Mouse (Mus musculus): ENCODE measurements around the gene Gm10521. TPM values are rescaled to one million over a fixed set of nuclear protein-coding genes. Genes with fewer than 3 reads are reported as not detected.
A peak's percentile ranks its signal among the peaks of the same experiment; 100 is the strongest.
"Not testable (repeated sequence)": the region's sequence is repeated elsewhere in the genome, so short reads cannot be mapped to it uniquely, and the experiment has no call there.

Gm10521 gene
- 0.39 and 0.88 TPM in 2 replicates for polyA plus RNA-seq (2015; fragmentation: Nextera tagmentation; extraction: Ambion mirVana)

GRCm38 (mm10) chr1:171895364-171895763 is at the start of gene Gm10521:
Gm10521 (plus strand) TSS chr1:171895664.
- not testable (repeated sequence) for DNase-seq (ENCODE audit: low spot score)

GRCm38 (mm10) chr1:171848201-171848600 is 47.3 kb upstream of the Gm10521 start:
- no peak for DNase-seq (ENCODE audit: low spot score)

GRCm38 (mm10) chr1:171848757-171849156 is 46.7 kb upstream of the Gm10521 start:
- no peak for DNase-seq (ENCODE audit: low spot score)

DNA sequence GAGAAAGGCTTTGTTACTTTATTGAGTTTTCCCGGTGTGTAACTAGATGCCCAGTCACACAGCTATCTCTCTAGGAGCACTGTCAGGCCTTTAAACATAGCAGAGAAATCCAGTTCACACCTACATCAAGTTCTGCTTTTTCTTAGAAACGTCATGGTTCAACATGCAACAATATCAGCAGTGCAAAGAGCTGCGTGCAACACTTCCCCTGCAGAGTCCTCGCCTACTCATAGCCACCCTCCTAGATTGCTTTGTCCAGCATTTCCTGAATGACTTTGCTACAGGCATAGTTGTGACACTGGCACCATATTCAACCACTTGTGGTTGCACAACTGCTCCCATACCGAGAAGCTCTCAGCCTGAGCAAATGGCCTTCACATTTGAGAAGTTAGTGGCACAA is 46.0 kb upstream of the Gm10521 start:
- DNase-seq (ENCODE audit: low spot score), result no peak

- DNase-seq (ENCODE audit: low spot score), result no peak
Measured at GRCm38 (mm10) chr1:171865467-171865866, 30.0 kb upstream of the Gm10521 start.

DNA sequence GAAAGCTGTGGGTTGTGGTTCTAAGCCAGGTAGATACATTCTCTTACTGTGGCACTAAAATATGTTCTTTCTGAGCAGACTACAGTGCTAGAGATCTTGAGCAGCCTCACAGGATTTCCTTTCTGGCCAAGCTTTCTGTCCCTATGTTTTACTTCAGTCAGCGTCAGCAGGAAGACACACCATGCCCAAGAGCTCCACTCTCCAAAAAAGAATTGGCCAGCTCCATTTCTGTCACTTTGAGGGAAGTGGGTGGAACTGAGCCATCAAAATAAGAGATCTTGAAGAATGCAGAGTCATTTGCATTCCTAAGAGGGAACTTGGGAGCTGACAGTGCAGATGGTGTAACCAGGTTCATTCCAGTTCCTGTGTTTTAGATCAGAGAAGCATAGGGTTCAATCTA is 8.5 kb upstream of the Gm10521 start:
- DNase-seq (ENCODE audit: low spot score), result no peak

- DNase-seq (ENCODE audit: low spot score), result no peak
Measured at GRCm38 (mm10) chr1:171904011-171904410, 8.5 kb downstream of the Gm10521 start.

DNA sequence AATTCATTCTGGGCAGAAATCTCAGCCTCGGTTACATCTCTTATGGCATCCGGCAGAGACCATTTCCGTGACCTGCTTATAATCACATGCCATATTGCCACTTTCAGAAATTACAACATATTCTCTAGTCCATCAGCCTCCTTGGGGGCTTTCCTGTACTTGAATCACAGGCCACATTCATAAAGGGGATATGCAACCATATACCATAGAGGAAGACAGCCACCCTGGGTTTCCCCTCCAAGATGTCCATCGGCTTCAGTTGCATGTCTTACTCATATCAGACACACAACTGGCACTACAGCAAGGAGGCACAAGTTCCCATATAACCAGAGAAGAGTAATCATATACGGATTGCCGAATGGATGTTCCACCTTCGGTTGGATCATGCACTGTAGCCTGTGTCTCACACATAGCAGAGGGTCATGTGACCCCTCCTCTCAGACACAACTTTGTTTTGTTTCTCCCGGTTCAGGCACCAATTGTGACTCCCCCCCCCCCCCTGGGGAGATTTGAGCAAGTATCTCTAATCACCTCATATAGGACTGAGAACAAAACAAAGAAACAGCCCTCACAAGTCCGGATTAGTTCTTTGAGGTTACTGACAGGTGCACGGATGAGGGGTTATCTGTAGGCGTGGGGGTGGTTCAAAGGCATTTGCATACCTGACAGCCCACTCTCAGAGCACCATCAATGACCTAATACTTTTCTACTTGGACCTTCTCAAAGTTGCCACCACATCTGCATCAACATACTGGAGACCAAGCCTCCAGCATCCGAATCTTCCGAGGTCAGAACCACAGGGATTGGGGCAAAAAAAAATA is 20.4 kb downstream of the Gm10521 start:
- DNase-seq (ENCODE audit: low spot score), result no peak

- DNase-seq (ENCODE audit: low spot score), result peak; percentile 59
Measured at GRCm38 (mm10) chr1:171917305-171918039, 22.0 kb downstream of the Gm10521 start, which contains the start of gene Slamf6. Slamf6 (plus strand) TSS chr1:171917515.

DNA sequence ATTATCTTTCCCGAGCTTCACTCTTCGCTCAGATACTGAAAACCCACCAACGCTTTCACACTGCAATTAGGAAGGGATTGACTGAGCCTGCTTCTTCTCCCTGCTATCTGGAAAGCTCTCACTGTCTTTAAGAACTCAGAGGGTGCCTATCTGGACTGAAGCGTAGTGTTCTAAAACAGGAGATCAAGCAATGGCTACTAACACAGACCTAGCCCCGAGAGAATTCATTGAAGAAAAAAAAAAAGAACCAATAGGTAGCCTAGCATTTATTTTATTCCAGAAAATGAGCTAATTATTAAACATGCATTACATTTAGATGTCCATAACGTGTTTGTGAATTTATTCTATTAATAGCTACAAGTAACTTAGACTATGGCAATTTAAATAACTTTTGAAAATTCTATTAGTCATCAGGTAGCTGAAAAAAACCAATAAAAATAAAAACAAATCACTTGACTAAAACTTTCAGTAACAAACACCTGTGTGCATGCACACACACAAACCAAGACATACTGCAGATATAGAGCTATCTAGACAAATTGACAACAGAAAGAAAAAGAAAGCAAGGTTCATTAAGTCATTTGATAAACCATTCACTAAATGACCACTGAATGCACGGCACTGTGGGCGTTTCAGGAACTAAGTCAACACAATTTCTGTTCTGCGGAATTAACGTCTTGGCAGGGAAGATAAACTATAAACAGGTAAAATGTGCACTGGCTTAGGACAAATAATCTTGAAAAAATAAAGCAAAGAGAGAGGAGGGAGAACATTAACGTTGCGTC is 22.9 kb downstream of the Gm10521 start:
- peak; percentile 39 for DNase-seq (ENCODE audit: low spot score)

- peak; percentile 91 for DNase-seq (ENCODE audit: low spot score)
Measured at GRCm38 (mm10) chr1:171919193-171919592, 23.7 kb downstream of the Gm10521 start.

GRCm38 (mm10) chr1:171919901-171920510 is 24.5 kb downstream of the Gm10521 start:
- no peak for DNase-seq (ENCODE audit: low spot score)

DNA sequence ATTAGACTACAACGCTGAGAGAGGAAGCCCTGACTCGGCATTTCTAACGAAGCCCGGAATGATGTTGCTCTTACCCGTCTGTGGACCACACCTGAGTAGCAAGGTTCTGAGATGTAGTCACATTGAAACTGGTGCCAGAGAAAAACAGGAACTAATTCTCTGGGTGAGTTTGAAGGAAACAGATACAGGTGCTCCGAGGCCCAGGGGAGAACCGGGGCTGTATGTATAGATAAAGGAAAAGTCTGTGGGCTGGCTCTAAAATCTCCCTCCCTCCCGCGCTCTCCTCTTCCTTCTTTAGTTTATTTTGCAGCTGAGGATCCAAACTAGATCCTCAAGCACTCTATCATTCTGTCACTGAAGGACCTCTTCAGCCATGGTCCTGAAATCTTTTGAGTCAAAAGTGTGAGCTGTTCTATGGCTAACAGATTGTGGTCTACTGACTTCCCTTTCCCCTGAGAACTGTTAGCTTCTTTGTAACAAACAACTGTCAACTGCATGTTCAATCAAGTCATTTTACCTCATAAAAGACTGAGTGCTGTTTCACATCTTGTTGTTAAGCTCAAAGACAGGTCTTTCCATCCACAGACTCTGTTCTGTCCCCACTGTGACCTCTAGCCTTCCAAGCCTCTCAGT is 25.6 kb downstream of the Gm10521 start:
- DNase-seq (ENCODE audit: low spot score), result peak; percentile 77

DNA sequence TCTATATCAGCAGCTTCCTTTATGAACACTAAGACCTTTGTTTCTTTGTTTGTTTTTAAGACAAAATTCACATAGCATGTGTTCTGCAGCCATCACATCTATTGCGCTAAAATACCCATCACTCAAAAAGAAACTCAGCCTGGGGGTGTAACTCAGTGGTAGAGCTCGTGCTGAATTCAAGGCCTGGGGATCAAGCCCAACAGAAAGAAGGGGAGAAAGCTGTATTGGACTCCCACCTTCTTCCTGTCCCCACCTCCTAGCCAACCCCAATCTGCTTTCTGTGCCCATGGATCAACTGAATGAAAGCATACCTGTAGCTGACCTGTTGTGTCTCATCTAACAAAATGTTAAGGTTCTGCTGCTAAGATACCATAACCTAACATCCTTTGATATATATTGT is 26.2 kb downstream of the Gm10521 start:
- DNase-seq (ENCODE audit: low spot score), result no peak

GRCm38 (mm10) chr1:171922844-171923243 is 27.4 kb downstream of the Gm10521 start:
- no peak for DNase-seq (ENCODE audit: low spot score)

- DNase-seq (ENCODE audit: low spot score), result no peak
Measured at GRCm38 (mm10) chr1:171924900-171925299, 29.4 kb downstream of the Gm10521 start.

DNA sequence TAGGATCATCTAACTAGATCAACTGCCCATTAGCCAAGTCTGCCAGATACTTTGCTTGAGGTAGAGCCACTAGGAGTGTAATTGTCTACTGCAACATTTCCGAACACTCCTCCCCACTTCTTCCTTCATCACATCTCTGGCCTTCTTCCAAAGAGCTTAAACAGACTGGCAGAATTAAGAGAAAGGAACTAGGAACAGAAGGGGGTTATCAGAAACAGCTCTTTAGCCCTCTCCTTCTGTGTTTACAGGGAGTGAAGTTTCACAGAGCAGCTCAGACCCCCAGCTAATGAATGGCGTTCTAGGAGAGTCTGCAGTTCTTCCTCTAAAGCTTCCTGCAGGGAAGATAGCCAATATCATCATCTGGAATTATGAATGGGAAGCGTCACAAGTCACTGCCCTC is 38.4 kb downstream of the Gm10521 start:
- no peak for DNase-seq (ENCODE audit: low spot score)

DNA sequence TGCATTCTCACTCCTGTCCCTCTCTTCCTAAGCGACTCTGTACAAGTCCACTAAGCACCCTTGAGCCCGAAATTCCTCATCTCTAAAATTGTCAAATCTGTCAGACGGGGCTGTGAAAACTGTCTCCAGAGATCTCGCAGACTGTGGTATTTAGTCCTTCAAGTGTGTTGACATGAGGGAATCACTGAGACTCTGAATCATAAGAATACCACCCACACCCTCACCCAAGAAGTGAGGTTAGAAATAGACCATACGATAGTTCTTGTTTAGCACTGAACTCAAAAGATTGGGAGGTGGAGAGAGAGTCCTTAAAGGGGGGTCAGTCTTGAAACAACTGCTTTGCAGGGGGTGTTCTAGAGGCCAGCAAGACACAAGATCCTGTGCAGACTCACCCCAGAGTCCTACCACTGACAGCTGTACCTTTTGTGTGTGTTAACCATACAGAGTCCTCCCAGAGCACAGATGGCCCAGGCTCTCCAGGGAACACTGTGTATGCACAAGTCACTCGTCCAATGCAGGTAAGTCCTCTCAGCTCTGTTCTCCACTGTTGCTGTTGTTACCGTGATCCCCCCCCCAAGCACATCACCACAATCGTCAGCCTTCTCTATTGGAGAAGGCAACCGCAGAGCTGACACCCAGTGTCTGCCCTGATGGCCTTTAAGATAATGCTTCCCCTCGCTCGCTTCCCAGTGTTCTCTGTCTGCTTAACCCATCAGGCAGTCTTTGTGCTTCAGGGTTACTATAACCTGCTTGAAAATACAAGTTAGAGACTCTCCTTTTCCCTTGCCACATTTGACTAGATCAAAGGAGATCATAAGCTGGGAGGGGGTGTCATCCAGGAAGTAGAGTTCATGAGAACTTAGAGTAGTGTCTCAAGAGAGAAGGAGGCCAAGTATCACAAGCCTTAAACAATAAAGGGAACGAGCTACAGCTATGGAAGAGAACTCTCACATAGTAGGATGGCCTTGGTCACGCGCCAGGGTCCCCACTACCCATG is 43.8 kb downstream of the Gm10521 start:
- peak; percentile 71 for DNase-seq (ENCODE audit: low spot score)

GRCm38 (mm10) chr1:171940626-171941025 is 45.2 kb downstream of the Gm10521 start:
- DNase-seq (ENCODE audit: low spot score), result no peak

Data from thymus, postnatal 0 days (tissue).